Mouse (Mus musculus): ENCODE measurements at regions not wholly inside any gene's neighbourhood (a gene's known extent, or its start where the extent isn't known, plus 50 kb on each side); places are given as distances from the start of the nearest gene placed in this dataset.
A peak's percentile ranks its signal among the peaks of the same experiment; 100 is the strongest.

DNA sequence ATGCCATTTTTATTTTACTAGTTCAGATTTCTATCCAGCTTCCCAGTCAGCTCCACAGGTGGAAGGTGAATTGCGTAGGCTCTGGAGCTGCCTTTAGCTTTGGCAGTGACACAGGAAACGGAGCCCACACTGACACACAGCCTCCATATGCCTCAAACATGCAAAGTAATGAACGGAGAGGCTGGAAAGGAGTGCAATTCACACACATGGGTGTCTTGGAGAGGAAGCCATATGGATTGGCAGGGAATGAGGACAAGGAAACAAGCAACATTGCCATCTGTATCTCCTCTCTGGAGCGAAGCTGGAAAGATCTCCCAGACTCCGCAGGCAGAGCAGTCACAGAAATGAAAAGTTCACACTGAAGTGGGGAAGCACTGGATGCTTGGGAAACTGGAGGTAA lies 201.6 kb upstream of the 4930452B06Rik start:
- ATAC-seq (replicated peaks; ENCODE audit: poor library complexity, severe bottlenecking) = no peak

DNA sequence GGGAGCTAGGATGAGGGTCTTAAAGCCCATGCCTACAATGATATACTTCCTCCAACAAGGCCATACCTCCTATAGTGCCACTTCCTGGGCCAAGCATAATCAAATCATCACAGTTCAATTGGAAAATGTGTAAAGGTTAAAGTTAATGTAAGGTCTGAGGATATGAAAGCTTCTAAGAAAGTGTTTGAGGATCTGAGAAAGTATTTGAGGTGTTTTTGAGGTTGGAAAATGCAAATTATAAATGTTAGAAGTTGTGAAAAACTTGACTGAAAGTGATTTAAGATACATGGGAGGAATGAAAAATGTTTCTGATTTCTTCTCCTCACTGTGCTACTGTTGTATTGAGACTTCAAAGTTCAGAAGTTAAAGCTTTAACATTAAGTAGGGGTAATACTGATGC lies 185.5 kb upstream of the 4930452B06Rik start:
- ATAC-seq (replicated peaks; ENCODE audit: poor library complexity, severe bottlenecking) = no peak

DNA sequence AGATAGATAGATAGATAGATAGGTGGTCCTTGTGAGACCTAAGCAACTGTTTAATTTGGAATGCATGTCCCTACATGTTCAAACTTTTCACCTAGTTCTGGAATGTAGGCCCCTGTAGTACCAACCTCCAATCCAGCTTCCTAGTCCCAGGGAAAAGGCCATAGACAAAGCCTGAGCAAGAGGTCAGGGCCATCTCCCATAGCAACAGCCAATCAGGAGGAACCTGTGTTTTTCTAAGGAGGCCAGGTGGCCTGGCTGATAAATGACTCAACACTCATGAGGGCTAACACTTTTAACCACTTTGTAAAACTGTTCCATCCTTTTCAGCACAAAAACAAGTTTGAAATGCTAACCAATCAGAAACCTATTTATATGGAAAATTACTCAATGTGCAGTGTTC lies 184.2 kb upstream of the 4930452B06Rik start:
- no peak for ATAC-seq (replicated peaks; ENCODE audit: poor library complexity, severe bottlenecking)

DNA sequence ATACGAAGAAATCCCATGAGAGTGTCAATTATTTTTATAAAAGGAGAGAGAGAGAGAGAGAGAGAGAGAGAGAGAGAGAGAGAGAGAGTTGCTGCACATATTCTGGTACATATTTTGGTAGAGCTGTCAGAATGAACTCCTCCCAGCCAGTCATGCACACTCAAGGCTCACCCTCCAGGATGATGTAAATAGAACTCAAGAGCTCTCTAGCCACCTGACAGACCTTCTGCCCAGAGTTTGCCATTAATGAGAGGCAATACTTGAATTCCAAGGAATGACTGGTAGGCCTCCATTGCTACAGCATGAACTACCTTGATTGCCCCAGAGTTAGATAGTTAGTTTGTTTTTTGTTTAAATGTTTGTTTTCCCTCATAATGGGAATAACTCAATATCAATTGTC lies 167.5 kb upstream of the 4930452B06Rik start:
- ATAC-seq (replicated peaks; ENCODE audit: poor library complexity, severe bottlenecking) = no peak

DNA sequence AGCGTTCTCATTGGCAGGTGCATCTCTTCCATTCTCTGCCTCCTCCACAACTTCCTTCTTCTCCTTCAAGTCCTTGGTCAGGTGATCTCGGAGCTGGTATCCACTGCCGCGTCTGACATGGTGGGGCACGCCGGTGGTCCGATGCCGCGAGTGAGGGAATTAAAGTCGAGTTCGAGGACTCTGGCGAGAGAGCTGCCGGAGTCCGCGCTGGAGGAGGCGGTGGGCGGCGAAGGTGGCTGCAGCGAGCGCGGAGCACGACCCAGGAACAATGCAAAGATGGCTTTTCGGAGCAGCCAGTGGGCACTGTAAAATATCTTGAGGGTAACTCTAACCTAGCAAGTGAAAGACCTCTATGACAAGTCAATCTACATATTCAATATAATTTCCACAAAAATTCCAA lies 134.2 kb upstream of the 4930452B06Rik start:
- ATAC-seq (replicated peaks; ENCODE audit: poor library complexity, severe bottlenecking) = peak; percentile 92

DNA sequence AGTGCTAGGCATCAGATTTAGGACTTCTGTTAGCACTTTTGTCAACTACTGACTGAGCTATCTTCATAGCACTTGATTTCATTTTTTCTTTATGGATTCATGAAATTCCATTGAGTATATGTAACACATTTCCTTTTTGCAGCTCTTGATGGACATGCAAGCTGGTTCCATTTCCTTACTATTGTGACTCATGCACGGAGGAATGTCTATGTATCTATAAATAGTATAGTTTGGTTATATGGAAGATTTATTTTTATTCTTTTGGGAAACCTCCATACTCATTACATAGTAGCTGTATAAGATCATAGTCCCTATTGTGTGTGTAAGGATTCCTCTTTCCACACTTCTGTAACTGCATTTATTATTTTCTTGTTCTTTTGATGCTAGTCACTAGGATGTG lies 123.3 kb upstream of the 4930452B06Rik start:
- ATAC-seq (replicated peaks; ENCODE audit: poor library complexity, severe bottlenecking) = no peak

DNA sequence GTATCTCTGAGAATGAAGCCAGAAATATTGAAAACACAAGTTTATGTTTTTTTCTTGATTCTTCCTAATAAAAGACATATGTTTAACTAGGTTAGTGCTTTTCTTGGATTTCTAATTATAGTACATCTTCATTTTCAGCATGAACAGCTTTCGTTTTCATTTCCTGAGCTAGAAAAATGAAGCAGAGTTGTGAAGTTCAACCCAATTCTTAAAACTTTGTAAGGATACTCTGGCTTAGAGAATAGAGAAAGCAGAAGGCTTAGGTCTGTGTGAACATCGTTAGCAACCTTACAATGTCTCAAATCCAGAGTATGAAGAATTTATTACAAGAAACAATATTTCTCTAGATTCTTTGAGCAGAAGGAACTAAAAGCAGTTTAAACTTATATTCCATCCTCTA lies 94.5 kb upstream of the 4930452B06Rik start:
- no peak for ATAC-seq (replicated peaks; ENCODE audit: poor library complexity, severe bottlenecking)

DNA sequence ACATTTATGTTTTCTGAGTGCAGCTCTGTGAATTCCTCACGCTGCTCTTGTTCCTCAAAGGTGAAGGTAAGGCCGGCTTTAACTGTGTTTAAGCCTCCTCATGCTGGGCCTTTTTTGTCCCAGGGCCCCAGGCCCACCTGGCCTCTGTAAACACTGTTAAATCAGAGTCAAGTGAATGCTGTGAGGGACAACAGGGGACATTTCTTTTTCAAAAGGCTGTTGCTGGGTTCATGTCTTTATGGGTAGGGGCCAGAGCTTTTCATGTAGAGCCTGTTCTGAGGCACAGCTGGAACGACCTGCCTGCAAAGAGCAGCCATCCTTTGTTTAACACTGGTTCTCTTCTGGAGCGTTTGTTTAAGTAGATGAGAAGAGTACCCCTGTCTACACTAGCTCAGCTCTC lies 70.8 kb upstream of the 4930452B06Rik start:
- ATAC-seq (replicated peaks; ENCODE audit: poor library complexity, severe bottlenecking) = no peak

DNA sequence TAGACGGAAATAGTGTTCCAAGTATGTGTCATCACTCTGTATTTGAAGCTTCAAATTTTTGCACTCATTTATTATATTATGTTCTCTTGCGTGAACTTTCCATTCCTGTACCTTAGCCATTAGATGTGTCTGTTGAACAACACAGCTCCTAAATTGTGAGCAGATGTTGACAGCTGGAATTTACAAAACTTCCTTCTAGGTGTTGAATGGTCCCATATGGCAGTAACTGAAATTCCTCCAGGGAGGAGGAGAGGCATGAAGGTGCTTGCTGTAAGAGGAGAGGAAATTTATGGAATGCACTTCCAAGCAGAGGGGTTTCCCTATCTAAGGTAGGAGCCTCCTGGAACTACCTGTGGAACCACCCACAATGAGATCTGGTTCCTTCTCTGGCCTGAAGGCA lies 67.2 kb upstream of the 4930452B06Rik start:
- no peak for ATAC-seq (replicated peaks; ENCODE audit: poor library complexity, severe bottlenecking)

DNA sequence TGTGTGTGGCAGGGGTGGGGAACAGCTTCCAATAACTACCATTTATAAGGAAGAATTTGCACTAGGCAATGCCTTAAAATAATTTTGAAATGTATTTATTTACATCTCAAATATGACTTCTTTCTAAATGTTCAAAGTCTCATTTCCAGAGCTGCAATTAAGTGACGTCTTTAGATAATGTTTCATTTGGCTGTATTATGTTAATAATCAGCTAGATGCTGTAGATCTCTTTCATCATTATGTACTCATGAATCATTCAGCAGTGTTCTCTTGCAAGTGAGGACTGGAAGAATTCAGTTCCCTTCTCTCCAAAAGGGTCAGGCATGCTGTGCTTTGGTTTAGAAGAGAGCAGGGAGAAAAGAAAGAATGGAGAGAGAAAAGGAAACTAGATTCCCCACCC lies 61.3 kb upstream of the 4930452B06Rik start:
- no peak for ATAC-seq (replicated peaks; ENCODE audit: poor library complexity, severe bottlenecking)
